Mouse (Mus musculus) heart, embryonic 14.5 days (tissue): Measurements from ENCODE around the gene Medag. TPM values are rescaled to one million over a fixed set of nuclear protein-coding genes. Genes with fewer than 3 reads are reported as not detected.

Experiments used
- ATAC-seq: fragments of 200-750 bp; cut with Nextera tagmentation; 2 replicates; pipeline ENCODE4 v1.8.0; 2017; ENCODE audit warnings: low read depth, moderate TSS enrichment; ENCODE audit not compliant: insufficient number of reproducible peaks, insufficient read depth, low FRiP score
- H3K27ac ChIP-seq, 2 experiments: fragments of 200-500 bp in 1 of 2; fragments of 300-500 bp in 1 of 2; sonication (generic) in 1 of 2; replicated peaks in 1 of 2; 2 replicates each; pipeline ENCODE4 v1.5.1; 2012 to 2014; ENCODE audit warnings: low read depth in 2 of 2, low read length in 2 of 2, control low read depth in 1 of 2, mild to moderate bottlenecking in 1 of 2, mixed read lengths in 1 of 2; ENCODE audit not compliant: control insufficient read depth in 1 of 2, insufficient read depth in 1 of 2
- H3K27me3 ChIP-seq: fragments of 300-500 bp; sonication (generic); 2 replicates; pipeline ENCODE4 v1.6.1; 2014; ENCODE audit warnings: mild to moderate bottlenecking, low read length, control low read depth; ENCODE audit not compliant: control insufficient read depth, insufficient read depth
- H3K36me3 ChIP-seq: fragments of 300-500 bp; sonication (generic); 2 replicates; pipeline ENCODE4 v1.6.1; 2014; ENCODE audit warnings: mild to moderate bottlenecking, control low read depth, low read length, mixed read lengths; ENCODE audit not compliant: control insufficient read depth, insufficient read depth
- H3K4me1 ChIP-seq, 2 experiments: fragments of 200-500 bp in 1 of 2; fragments of 300-500 bp in 1 of 2; sonication (generic) in 1 of 2; 2 replicates each; pipeline ENCODE4 v1.6.1; 2012 to 2014; ENCODE audit warnings: low read length in 2 of 2, control low read depth in 1 of 2, mixed read lengths in 1 of 2; ENCODE audit not compliant: control insufficient read depth in 2 of 2, insufficient read depth in 2 of 2
- H3K4me2 ChIP-seq: fragments of 300-500 bp; sonication (generic); 2 replicates; pipeline ENCODE4 v1.6.1; 2014; ENCODE audit warnings: mild to moderate bottlenecking, low read length
- H3K4me3 ChIP-seq, 2 experiments: fragments of 200-500 bp in 1 of 2; fragments of 300-500 bp in 1 of 2; sonication (generic) in 1 of 2; 2 replicates each; pipeline ENCODE4 v1.5.1; 2012 to 2014; ENCODE audit warnings: low read length in 2 of 2, mild to moderate bottlenecking in 2 of 2, control low read depth in 1 of 2, low read depth in 1 of 2, moderate library complexity in 1 of 2; ENCODE audit not compliant: control insufficient read depth in 1 of 2, insufficient read depth in 1 of 2
- H3K9ac ChIP-seq: fragments of 300-500 bp; sonication (generic); 2 replicates; pipeline ENCODE4 v1.6.1; 2014; ENCODE audit warnings: mild to moderate bottlenecking, low read length
- H3K9me3 ChIP-seq: fragments of 300-500 bp; sonication (generic); 2 replicates; pipeline ENCODE4 v1.6.1; 2016; ENCODE audit warnings: low read length, control low read depth; ENCODE audit not compliant: control insufficient read depth
- WGBS: fragments of 180-500 bp; shearing (Covaris S2); extraction: QIAGEN DNeasy Blood & Tissue Kit; methylation state at CpG from one replicate; pipeline ENCODE4 v1.1.7; 2014; 5-methylcytosine and 5-hydroxymethylcytosine counted together
- polyA plus RNA-seq: library from polyadenylated mRNA; unstranded; fragments of >200 nt; fragmentation: Nextera tagmentation; extraction: Ambion mirVana; gene quantifications from 2 replicates; pipeline ENCODE4 v1.2.1, GENCODE M21; 2014

The Medag gene
- polyA plus RNA-seq, 1 experiment from 2014 or later: 2.2 TPM

DNA sequence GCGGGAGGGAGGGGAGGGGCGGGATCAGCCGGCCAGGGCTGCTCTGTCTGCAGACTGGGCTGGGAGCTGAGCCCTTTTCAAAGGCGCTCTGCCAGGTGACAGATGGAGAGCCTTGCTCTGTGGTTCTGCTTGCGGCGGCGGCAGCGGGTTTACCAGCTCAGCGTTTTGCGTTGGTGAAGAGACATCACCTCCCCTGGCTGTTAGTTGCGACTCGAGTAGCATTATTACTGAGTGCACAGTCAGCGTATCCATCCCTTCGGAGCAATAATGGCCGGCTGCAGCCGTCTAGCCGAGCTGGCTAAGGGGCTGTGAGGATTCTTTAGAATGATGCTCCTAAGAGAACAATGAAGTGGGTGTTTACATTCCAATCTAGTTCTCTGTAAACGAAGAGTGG is 28.6 kb downstream of the Medag start:
- ATAC-seq: no peak
- Histone ChIP-seq H3K4me3 (peak overlapping the region; percentile 42 to 58), H3K36me3 (no peaks in the 10 kb centered on the region), H3K4me1 (peaks cover 5 to 9% of the 10 kb centered on the region in 2 experiments; a peak in 3 of 4 replicates), H3K27ac (peak overlapping the region; percentile 20 to 65), H3K9ac (peak overlapping the region; percentile 66), H3K4me2 (peak overlapping the region; percentile 85), H3K9me3 (no peaks in the 10 kb centered on the region), H3K27me3 (no peaks in the 10 kb centered on the region)
- WGBS: under 1% methylated on average over 18 of the region's 18 CpGs

- no peak overlapping the region for H3K9ac ChIP-seq
- WGBS: 52% methylated on average over 14 of the region's 14 CpGs
- no peaks in the 10 kb centered on the region for H3K27me3 ChIP-seq
- no peak for ATAC-seq
- no peak overlapping the region for H3K27ac ChIP-seq
- H3K9me3 ChIP-seq: no peaks in the 10 kb centered on the region
- no peaks in the 10 kb centered on the region for H3K36me3 ChIP-seq
- H3K4me2 ChIP-seq: peak overlapping the region; percentile 11; the same call in 1 of the 2 replicates
- peaks cover 5 to 9% of the 10 kb centered on the region in 2 experiments; a peak in 3 of 4 replicates for H3K4me1 ChIP-seq
- no peak overlapping the region for H3K4me3 ChIP-seq
These were observed 30.2 kb downstream of the Medag start for GRCm38 (mm10) chr5:149441646-149442276.

GRCm38 (mm10) chr5:149442277-149442660 is 30.7 kb downstream of the Medag start:
- H3K9me3 ChIP-seq: no peaks in the 10 kb centered on the region
- H3K4me2 ChIP-seq: peak overlapping the region; percentile 11; the same call in 1 of the 2 replicates
- ATAC-seq: no peak
- H3K4me3 ChIP-seq: no peak overlapping the region
- H3K27me3 ChIP-seq: no peaks in the 10 kb centered on the region
- H3K36me3 ChIP-seq: no peaks in the 10 kb centered on the region
- H3K4me1 ChIP-seq: peaks cover 5 to 9% of the 10 kb centered on the region in 2 experiments; a peak in 3 of 4 replicates
- no peak overlapping the region for H3K9ac ChIP-seq
- 0 out of 4 replicates have a peak overlapping the region, but pooled peaks of 1 of the 2 experiments have one; percentile 12 for H3K27ac ChIP-seq
- WGBS: 43% methylated on average over 15 of the region's 15 CpGs

- Histone ChIP-seq H3K4me2 (no peak overlapping the region), H3K4me3 (no peak overlapping the region), H3K27me3 (no peaks in the 10 kb centered on the region), H3K4me1 (peaks cover 5 to 9% of the 10 kb centered on the region in 2 experiments; a peak in 3 of 4 replicates), H3K9ac (no peak overlapping the region), H3K36me3 (no peaks in the 10 kb centered on the region), H3K9me3 (peaks cover 4% of the 10 kb centered on the region; the same call in 1 of the 2 replicates), H3K27ac (no peak overlapping the region)
- no peak for ATAC-seq
- WGBS: 59% methylated on average over 4 of the region's 4 CpGs
These were observed 32.9 kb downstream of the Medag start for GRCm38 (mm10) chr5:149444451-149444850.

GRCm38 (mm10) chr5:149446495-149446894 is 34.9 kb downstream of the Medag start:
- no peak for ATAC-seq
- Histone ChIP-seq H3K4me3 (no peak overlapping the region), H3K27ac (no peak overlapping the region), H3K36me3 (no peaks in the 10 kb centered on the region), H3K27me3 (no peaks in the 10 kb centered on the region), H3K9me3 (peaks cover 4% of the 10 kb centered on the region; the same call in 1 of the 2 replicates), H3K4me2 (no peak overlapping the region), H3K9ac (no peak overlapping the region), H3K4me1 (peaks cover 0 to 5% of the 10 kb centered on the region in 2 experiments; a peak in 1 of 4 replicates)
- WGBS: 85% methylated on average over 7 of the region's 7 CpGs

GRCm38 (mm10) chr5:149447733-149448132 is 36.2 kb downstream of the Medag start:
- H3K9ac ChIP-seq: no peak overlapping the region
- H3K4me3 ChIP-seq: no peak overlapping the region
- 82% methylated on average over 5 of the region's 5 CpGs for WGBS
- no peak for ATAC-seq
- no peaks in the 10 kb centered on the region for H3K36me3 ChIP-seq
- no peaks in the 10 kb centered on the region for H3K27me3 ChIP-seq
- H3K4me1 ChIP-seq: peaks cover 0 to 2% of the 10 kb centered on the region in 2 experiments; a peak in 1 of 4 replicates
- peaks cover 4% of the 10 kb centered on the region; the same call in 1 of the 2 replicates for H3K9me3 ChIP-seq
- H3K4me2 ChIP-seq: no peak overlapping the region
- no peak overlapping the region for H3K27ac ChIP-seq

GRCm38 (mm10) chr5:149449406-149449805 is 37.9 kb downstream of the Medag start:
- WGBS: 82% methylated on average over 7 of the region's 7 CpGs
- H3K4me3 ChIP-seq: no peak overlapping the region
- H3K27ac ChIP-seq: no peak overlapping the region
- ATAC-seq: no peak
- peaks cover 0 to 1% of the 10 kb centered on the region in 2 experiments; a peak in 1 of 4 replicates for H3K4me1 ChIP-seq
- H3K36me3 ChIP-seq: no peaks in the 10 kb centered on the region
- no peaks in the 10 kb centered on the region for H3K27me3 ChIP-seq
- H3K9ac ChIP-seq: no peak overlapping the region
- peaks cover 4% of the 10 kb centered on the region; the same call in 1 of the 2 replicates for H3K9me3 ChIP-seq
- H3K4me2 ChIP-seq: no peak overlapping the region
